Mouse (Mus musculus) cerebellum, adult 8-10 months (tissue): ENCODE results near the gene Npas3.
"Not testable (repeated sequence)": the region's sequence is repeated elsewhere in the genome, so short reads cannot be mapped to it uniquely, and the experiment has no call there.

Source experiments
- DNase-seq: peaks from one replicate; pipeline ENCODE4 v3.0.0; 2022

Npas3 gene

GRCm38 (mm10) chr12:53248101-53248727 lies at the start of gene Npas3:
Npas3 (plus strand) TSS chr12:53248677.
- peak; percentile 15 for DNase-seq

- DNase-seq: no peak
Observed at GRCm38 (mm10) chr12:53217141-53217540, 31.3 kb upstream of the Npas3 start.

GRCm38 (mm10) chr12:53222742-53223141 lies 25.7 kb upstream of the Npas3 start:
- DNase-seq: no peak

- DNase-seq: no peak
Observed at GRCm38 (mm10) chr12:53227356-53227755, 21.1 kb upstream of the Npas3 start.

GRCm38 (mm10) chr12:53229419-53229818 lies 19.1 kb upstream of the Npas3 start:
- DNase-seq: no peak

- no peak for DNase-seq
Observed at GRCm38 (mm10) chr12:53246181-53246580, 2.3 kb upstream of the Npas3 start.

DNA sequence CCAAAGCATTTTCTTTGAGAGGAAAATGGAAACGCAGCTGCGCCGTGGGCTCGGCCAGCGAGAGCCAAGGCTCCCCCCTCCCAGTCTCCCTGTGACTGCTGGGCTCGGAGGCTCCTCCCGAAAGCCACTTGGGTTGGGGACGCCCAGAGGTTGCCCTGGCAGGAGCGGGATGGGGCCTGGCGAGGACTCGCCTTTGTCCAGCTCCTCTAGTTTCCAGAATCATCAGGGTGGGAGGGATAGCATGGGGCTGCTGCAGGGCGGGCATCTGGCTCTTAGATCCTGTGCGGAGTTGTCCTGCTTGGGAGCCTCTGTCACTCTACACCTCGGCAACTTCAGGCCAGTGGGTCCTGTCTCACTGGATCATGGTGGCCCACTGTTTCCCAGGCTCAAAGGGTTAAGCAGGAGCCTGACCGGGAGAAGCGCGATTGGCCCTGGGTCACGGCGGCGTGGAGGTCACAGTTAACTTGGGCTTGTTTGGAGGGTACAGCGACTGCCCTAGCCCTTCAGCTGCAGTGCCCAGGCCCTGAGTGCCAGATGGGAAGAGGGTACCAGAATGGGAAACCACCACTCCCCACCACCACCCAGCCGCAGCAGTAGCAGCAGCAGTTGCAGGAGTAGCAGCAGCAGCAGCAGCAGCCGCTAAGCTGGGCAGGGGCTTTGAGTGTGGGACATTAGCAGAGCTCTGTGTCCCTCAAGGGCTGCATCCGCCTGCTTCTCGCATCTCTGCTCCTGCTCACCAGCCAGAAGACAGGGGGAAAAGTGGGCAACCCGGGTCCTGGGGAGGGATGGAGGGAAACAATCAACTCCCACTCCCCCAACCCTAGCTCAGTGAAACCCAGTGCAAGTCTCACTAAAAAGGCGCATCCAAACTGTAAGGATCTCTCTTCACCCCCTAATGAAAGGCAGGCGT lies 1.6 kb upstream of the Npas3 start:
- DNase-seq: no peak

DNA sequence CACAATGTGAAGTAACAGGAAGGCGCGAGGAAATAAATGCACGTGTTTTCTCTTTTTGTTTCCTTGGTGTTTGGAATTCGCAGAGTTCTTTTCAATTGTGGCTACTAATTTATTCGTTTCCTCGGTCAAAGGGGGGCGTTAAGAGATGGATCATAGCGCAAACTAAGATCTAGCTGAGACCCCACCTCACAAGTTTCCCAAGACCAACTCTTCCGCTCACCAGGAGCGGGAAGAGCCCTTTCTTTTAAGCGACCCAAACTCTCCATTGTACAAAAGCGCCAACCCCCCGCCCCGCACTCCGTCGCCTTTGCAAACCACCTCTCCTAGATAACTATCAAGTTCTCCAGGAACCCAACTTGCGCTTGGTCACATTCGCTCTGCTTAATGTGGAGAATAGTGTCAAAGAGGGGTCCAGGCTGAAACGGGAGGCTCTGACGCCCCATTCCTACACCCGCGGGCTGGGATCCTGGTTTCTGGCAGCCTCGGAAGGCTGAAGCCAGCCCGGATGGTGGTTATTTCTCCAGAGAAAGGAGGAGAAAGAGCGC lies 914 bp upstream of the Npas3 start:
- DNase-seq: no peak

GRCm38 (mm10) chr12:53248796-53249195 lies 319 bp downstream of the Npas3 start:
- DNase-seq: peak; percentile 5

- DNase-seq: peak; percentile 9
Observed at GRCm38 (mm10) chr12:53251701-53252181, 3.3 kb downstream of the Npas3 start.

- DNase-seq: no peak
Observed at GRCm38 (mm10) chr12:53252213-53252571, 3.7 kb downstream of the Npas3 start.

DNA sequence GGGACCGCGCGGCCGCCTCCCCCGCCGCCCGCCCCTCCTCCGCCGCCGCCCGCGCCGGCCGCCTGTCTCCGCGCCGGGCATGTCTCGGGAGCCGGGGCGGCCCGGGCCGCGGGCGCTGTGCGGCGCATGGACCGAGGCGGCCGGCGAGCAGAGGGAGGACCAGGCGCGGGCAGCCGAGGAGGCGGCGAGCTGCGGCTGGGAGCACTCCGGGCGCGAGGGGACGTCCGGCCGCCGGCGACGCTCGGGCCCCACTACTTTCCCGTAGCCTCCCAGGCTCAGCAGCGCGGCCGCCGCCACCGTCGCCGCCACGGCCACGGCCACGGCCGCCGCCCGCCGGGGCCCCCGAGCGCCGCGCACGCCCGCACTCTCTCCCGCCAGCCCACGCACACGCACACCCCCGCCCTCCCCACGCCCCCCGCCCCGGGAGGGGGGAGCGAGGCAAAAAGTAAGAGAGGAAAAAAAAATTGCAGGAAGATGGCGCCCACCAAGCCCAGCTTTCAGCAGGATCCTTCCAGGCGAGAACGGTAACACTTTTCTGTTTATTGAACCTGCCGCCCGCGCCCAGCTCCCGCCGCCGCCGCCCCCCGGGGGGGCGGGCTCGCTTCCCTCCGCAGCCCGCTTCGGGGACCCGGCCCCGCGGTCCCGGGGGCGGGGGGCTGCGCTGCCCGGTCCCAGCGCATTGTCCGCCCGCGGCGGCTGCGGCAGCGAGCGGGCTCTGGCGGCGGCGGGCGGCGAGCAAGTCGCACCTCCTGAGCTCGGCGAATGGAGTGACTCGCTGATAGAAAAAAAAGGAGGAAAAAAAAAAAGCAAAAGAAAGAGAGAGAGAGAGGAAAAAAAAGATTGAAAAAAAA lies 4.3 kb downstream of the Npas3 start:
- DNase-seq: peak; percentile 10

DNA sequence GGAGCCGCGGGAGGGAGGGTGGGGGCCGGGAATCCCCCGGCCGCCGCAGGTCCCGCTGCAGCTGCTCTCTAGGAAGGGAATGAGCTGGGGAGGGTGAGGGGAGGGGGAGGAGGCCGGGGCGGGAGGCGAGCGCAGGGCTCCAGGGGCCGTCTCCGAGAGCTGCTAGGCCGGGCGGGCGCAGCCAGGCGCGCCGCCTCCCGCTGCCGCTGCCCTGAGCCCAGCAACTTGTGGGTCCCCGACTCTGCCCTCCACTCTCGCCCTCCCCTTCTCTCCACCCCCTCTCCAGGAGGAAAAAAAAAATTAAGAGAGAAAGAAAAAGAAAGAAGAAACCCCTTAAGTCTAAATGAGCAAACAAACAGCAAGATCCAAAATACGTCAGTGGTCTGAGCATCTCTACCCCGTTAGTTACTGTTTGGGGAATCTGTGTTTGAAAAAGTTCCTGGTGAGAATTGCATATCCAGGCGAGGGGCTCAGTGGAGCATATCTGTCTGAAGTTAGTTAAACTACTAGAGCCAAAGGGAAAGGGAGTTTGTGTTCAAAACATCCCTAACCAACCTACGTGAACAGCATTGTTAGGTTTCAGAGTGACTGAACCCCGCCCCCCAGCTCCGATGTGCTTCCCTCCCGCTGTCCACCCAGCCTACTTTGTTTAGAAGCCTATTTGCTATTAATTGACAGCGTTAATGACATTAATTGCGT lies 5.1 kb downstream of the Npas3 start:
- DNase-seq: peak; percentile 8

- DNase-seq: no peak
Observed at GRCm38 (mm10) chr12:53254160-53254480, 5.6 kb downstream of the Npas3 start.

DNA sequence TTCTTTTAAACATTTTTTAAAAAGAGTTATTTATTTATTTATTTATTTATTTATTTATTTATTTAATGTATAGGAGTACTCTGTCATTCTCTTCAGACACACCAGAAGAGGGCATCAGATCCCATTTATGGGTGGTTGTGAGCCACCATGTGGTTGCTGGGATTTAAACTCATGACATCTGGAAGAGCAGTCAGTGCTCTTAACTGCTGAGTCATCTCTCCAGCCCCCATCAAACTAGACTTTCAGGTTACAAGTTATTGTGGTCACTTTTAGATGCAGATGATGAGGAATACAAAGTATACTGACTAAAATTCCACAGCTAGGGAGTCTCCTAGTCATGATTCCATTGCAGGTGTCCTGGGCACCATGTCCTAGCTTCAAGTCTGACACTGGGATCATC lies 26.0 kb downstream of the Npas3 start:
- DNase-seq: not testable (repeated sequence)

GRCm38 (mm10) chr12:53277393-53277792 lies 28.9 kb downstream of the Npas3 start:
- no peak for DNase-seq

DNA sequence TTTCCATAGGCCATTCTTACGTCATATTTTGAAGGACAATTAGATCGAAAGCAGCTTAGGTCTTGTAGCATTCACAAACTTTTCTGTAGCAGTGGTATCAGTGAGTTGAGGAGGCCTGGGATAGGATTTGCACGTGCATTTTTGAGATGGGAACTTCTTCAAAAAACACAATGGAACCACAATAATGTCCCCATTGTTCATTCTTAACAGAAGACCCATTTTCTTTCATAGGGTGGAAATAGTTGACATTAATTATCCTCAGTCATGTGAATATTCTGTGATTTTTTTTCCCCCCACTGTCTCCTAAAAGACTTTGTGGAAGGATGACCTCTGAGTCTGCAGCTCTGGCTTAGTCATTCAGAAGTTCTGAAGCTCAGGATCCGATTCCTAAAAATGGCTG lies 41.9 kb downstream of the Npas3 start:
- DNase-seq: no peak

- no peak for DNase-seq
Observed at GRCm38 (mm10) chr12:53290846-53291245, 42.4 kb downstream of the Npas3 start.

- no peak for DNase-seq
Observed at GRCm38 (mm10) chr12:53292010-53292409, 43.5 kb downstream of the Npas3 start.

GRCm38 (mm10) chr12:53292508-53293300 lies 44.2 kb downstream of the Npas3 start:
- no peak for DNase-seq

- DNase-seq: no peak
Observed at GRCm38 (mm10) chr12:53294011-53294410, 45.5 kb downstream of the Npas3 start.

DNA sequence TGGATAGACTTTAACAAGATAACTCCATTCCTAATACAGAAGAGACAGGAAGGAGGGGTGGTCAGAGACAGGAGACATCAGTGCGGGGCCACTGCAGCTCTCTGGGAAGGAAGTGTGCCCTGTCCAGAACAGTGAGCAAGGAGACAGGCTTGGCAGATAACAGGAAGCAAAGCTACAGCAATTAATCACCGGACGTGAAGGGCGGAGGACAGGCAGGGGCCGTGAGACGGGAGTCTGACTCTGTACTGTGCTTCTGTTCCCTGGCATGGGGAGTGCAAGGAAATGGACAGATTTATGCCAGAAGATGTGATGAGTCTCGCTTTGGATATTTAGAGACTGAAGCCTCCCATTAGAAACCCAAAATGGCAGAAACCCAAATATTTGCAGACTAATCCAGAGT lies 47.3 kb downstream of the Npas3 start:
- DNase-seq: no peak
